Mouse (Mus musculus): ENCODE data around the gene Olfr1337.

DNA sequence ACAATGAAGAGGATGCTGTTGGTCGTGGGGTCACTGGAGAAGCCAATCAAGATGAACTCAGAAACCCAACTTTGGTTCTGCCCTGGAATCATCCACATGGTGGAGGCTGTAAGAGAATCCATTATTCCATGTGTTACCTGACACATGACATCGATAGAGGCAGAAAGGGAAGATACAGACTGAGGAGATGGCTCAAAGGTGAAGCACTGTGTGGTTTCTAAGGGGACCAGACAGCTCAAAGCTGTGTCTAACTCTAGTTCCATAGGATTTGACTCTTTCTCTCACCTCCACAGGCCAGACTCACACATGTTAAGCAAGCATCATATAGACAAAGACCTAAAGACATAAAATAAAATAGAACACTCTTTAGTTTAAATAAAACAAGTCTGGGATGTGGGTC is at the start of gene Olfr1337:
- TF ChIP-seq POLR2A (IDR thresholded peaks at IDR 0.05; ENCODE audit: borderline replicate concordance, low read depth, low read length) (no peak), CTCF (IDR thresholded peaks at IDR 0.05; ENCODE audit: low read depth, low read length) (no peak)
